Mouse (Mus musculus) frontal cortex, adult 2 months (tissue): ENCODE measurements at regions not wholly inside any gene's neighbourhood (a gene's known extent, or its start where the extent isn't known, plus 50 kb on each side); places are given as distances from the start of the nearest gene placed in this dataset.

ENCODE experiments used
- DNase-seq, 2 experiments: peaks; one replicate each; pipeline ENCODE4 v3.0.0; 2022; ENCODE audit warnings: low spot score in 1 of 2; ENCODE audit errors: extremely low spot score in 1 of 2

GRCm38 (mm10) chr12:71476238-71476637 lies 166.6 kb downstream of the Dact1 start:
- no peak for DNase-seq

GRCm38 (mm10) chr12:71477691-71478090 lies 168.0 kb downstream of the Dact1 start:
- DNase-seq: no peak

GRCm38 (mm10) chr12:71481371-71481770 lies 171.7 kb downstream of the Dact1 start:
- no peak for DNase-seq

GRCm38 (mm10) chr12:71481899-71482593 lies 172.4 kb downstream of the Dact1 start:
- DNase-seq: no peak

GRCm38 (mm10) chr12:71482619-71483018 lies 172.9 kb downstream of the Dact1 start:
- no peak for DNase-seq

- no peak for DNase-seq
Observed at GRCm38 (mm10) chr12:71483536-71484165, 174.0 kb downstream of the Dact1 start.

- DNase-seq: no peak
Observed at GRCm38 (mm10) chr12:71484286-71484685, 174.6 kb downstream of the Dact1 start.

GRCm38 (mm10) chr12:71486078-71486477 lies 176.4 kb downstream of the Dact1 start:
- no peak for DNase-seq

- no peak for DNase-seq
Observed at GRCm38 (mm10) chr12:71487591-71488435, 178.1 kb downstream of the Dact1 start.

GRCm38 (mm10) chr12:71489295-71489694 lies 179.6 kb downstream of the Dact1 start:
- no peak for DNase-seq

GRCm38 (mm10) chr12:71494803-71495293 lies 185.2 kb downstream of the Dact1 start:
- DNase-seq: no peak

- DNase-seq: no peak
Observed at GRCm38 (mm10) chr12:71498246-71499029, 188.8 kb downstream of the Dact1 start.

GRCm38 (mm10) chr12:71501299-71501810 lies 191.7 kb downstream of the Dact1 start:
- DNase-seq: no peak

- DNase-seq: no peak
Observed at GRCm38 (mm10) chr12:71503265-71503664, 193.6 kb downstream of the Dact1 start.

- no peak for DNase-seq
Observed at GRCm38 (mm10) chr12:71506206-71506605, 196.5 kb downstream of the Dact1 start.

GRCm38 (mm10) chr12:71506716-71507115 lies 197.0 kb downstream of the Dact1 start:
- no peak for DNase-seq

GRCm38 (mm10) chr12:71512915-71513612 lies 203.4 kb downstream of the Dact1 start:
- DNase-seq: no peak

GRCm38 (mm10) chr12:71519520-71519919 lies 209.8 kb downstream of the Dact1 start:
- DNase-seq: no peak

GRCm38 (mm10) chr12:71521936-71522335 lies 212.3 kb downstream of the Dact1 start:
- no peak for DNase-seq

- no peak for DNase-seq
Observed at GRCm38 (mm10) chr12:71522451-71522850, 212.8 kb downstream of the Dact1 start.
